Mouse (Mus musculus) midbrain, embryonic 11.5 days (tissue): ENCODE measurements around the gene Upf3a. TPM values are rescaled to one million over a fixed set of nuclear protein-coding genes. Genes with fewer than 3 reads are reported as not detected.
A peak's percentile ranks its signal among the peaks of the same experiment; 100 is the strongest.

Experiments used
- ATAC-seq: fragments of 200-750 bp; cut with Nextera tagmentation; 2 replicates; pipeline ENCODE4 v1.8.0; 2017; ENCODE audit warnings: moderate TSS enrichment, moderate library complexity; ENCODE audit not compliant: low FRiP score
- DNase-seq: peaks from one replicate; pipeline ENCODE4 v3.0.0; 2015; ENCODE audit warnings: low spot score; ENCODE audit errors: missing footprints
- H3K27ac ChIP-seq: fragments of 300-500 bp; sonication (generic); 2 replicates; pipeline ENCODE4 v1.5.1; 2014; ENCODE audit warnings: low read depth, low read length
- H3K27me3 ChIP-seq: fragments of 300-500 bp; sonication (generic); 2 replicates; pipeline ENCODE4 v1.6.1; 2014; ENCODE audit warnings: mild to moderate bottlenecking, low read length, moderate library complexity, mixed read lengths; ENCODE audit not compliant: control insufficient read depth, insufficient read depth
- H3K36me3 ChIP-seq: fragments of 300-500 bp; sonication (generic); 2 replicates; pipeline ENCODE4 v1.6.1; 2014; ENCODE audit warnings: mild to moderate bottlenecking, low read length, moderate library complexity, mixed read lengths; ENCODE audit not compliant: control insufficient read depth, insufficient read depth
- H3K4me1 ChIP-seq: fragments of 300-500 bp; sonication (generic); 2 replicates; pipeline ENCODE4 v1.6.1; 2014; ENCODE audit warnings: low read length; ENCODE audit not compliant: control insufficient read depth, insufficient read depth
- H3K4me2 ChIP-seq: fragments of 300-500 bp; sonication (generic); 2 replicates; pipeline ENCODE4 v1.6.1; 2014; ENCODE audit warnings: mild to moderate bottlenecking, moderate library complexity
- H3K4me3 ChIP-seq: fragments of 300-500 bp; sonication (generic); 2 replicates; pipeline ENCODE4 v1.5.1; 2014; ENCODE audit warnings: low read depth, low read length
- H3K9ac ChIP-seq: fragments of 300-500 bp; sonication (generic); 2 replicates; pipeline ENCODE4 v1.6.1; 2014; ENCODE audit warnings: low read length
- H3K9me3 ChIP-seq: fragments of 300-500 bp; sonication (generic); 2 replicates; pipeline ENCODE4 v1.6.1; 2016; ENCODE audit warnings: low read length; ENCODE audit not compliant: control insufficient read depth
- WGBS: fragments of 180-500 bp; shearing (Covaris S2); extraction: QIAGEN DNeasy Blood & Tissue Kit; methylation state at CpG from one replicate; pipeline ENCODE4 v1.1.7; 2014; 5-methylcytosine and 5-hydroxymethylcytosine counted together
- polyA plus RNA-seq: library from polyadenylated mRNA; unstranded; fragments of >200 nt; fragmentation: Nextera tagmentation; extraction: Ambion mirVana; gene quantifications from 2 replicates; pipeline ENCODE4 v1.2.1, GENCODE M21; 2014

The Upf3a gene
- polyA plus RNA-seq, 1 experiment from 2014 or later, result 39.2 TPM

DNA sequence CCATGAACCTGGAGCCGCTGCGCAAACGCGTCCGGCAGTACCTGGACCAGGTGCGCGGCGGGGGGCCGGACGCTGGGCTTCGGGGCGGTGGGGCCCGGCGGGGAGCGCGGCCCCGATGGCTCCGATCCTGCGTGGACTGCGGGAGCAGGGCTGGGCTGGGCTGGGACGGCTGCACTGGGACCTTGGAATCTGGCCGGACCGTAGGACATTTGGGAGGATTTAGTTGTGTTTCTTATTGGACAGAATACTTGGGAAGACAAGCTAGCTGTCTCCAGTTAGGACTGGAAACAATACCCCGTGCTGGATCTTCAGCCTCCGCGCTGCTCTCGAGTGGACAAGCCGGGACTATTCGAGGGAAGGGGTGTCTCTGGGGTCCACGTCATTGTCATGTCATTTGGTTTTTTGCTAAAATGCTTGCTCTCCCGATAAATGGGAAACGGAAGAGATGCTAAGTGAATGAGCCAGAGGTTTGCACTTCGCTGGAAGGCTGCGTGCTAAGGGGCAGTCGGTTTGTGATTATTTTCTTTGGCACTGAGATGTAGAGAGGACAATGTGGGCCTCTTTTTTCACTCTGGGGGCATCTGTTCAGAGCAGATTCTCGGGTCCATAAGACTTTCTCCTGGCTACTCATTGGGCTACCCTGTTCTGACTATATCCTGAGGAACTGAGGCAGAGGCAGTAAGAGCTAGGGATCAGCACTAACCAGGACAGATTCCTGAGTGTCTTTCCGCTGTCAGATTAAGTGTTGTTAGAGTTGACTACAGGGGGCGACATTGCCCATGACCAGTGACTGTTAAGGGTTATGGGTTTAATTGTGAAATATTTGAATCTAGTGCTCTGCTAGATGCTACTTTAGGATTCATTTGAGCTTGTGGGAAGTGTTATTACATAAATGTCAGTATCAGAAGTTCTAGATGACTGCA is 27.3 kb upstream of the Upf3a start:
- peaks cover 7% of the 10 kb centered on the region; the same call in 1 of the 2 replicates for H3K4me1 ChIP-seq
- DNase-seq, result peak; percentile 94
- peak overlapping the region; percentile 99 for H3K4me3 ChIP-seq
- no peaks in the 10 kb centered on the region for H3K9me3 ChIP-seq
- H3K9ac ChIP-seq, result peak overlapping the region; percentile 94
- H3K27ac ChIP-seq, result no peak overlapping the region; the same call in 1 of the 2 replicates
- peak; percentile 82 for ATAC-seq
- peaks cover 7% of the 10 kb centered on the region; the same call in 1 of the 2 replicates for H3K36me3 ChIP-seq
- peak overlapping the region; percentile 91 for H3K4me2 ChIP-seq
- H3K27me3 ChIP-seq, result no peaks in the 10 kb centered on the region
- WGBS, result under 1% methylated on average over 38 of the region's 38 CpGs

DNA sequence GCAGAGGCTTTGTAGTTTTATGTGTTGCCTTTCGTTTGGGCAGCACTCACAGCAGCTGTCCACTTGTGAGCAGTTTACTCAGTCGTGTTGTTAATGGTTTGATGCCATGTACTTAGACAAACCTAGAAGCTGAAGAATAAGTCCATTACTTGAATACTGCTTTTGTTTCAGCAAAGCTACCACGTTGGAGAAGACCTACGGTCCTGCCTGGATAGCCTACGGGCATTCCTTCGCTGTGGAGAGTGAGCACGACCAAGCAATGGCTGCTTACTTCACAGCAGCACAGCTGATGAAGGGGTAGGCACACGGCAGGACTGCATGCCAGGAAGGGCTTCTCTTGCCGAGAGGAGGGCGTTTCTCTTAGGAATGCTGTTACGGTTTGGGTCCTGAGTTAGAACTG is 16.2 kb upstream of the Upf3a start:
- Histone ChIP-seq H3K9ac (no peak overlapping the region), H3K9me3 (no peaks in the 10 kb centered on the region), H3K27me3 (no peaks in the 10 kb centered on the region), H3K4me2 (no peak overlapping the region), H3K4me3 (no peak overlapping the region), H3K4me1 (no peaks in the 10 kb centered on the region), H3K27ac (no peak overlapping the region), H3K36me3 (peaks cover 57% of the 10 kb centered on the region)
- no peak for ATAC-seq
- 85% methylated on average over 11 of the region's 11 CpGs for WGBS
- DNase-seq, result peak; percentile 77

DNA sequence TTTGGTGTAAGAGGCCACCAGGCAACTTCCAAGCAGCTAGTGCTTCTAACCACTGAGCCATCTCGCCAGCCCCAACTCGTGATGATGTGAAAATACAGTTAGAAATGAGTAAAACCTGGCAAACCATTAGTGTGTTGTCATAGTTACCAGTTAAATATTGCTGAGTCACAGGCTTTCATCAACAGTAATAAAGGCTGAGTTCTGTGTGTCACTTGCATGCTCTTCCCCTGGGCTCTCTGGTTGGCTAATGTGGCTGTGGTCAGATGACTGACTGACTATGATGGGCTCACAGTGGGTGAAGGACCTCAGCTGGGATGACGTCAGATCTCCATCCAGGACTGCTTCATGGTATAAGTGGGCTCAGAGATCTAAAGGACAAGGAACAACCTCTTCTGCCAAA is 4.9 kb upstream of the Upf3a start:
- Histone ChIP-seq H3K4me3 (no peak overlapping the region), H3K27me3 (no peaks in the 10 kb centered on the region), H3K4me1 (peaks cover 5% of the 10 kb centered on the region; the same call in 1 of the 2 replicates), H3K9ac (no peak overlapping the region), H3K36me3 (peaks cover 18% of the 10 kb centered on the region), H3K4me2 (no peak overlapping the region), H3K27ac (no peak overlapping the region), H3K9me3 (no peaks in the 10 kb centered on the region)
- no peak for ATAC-seq
- WGBS, result 93% methylated on average over 3 of the region's 3 CpGs
- DNase-seq, result no peak

DNA sequence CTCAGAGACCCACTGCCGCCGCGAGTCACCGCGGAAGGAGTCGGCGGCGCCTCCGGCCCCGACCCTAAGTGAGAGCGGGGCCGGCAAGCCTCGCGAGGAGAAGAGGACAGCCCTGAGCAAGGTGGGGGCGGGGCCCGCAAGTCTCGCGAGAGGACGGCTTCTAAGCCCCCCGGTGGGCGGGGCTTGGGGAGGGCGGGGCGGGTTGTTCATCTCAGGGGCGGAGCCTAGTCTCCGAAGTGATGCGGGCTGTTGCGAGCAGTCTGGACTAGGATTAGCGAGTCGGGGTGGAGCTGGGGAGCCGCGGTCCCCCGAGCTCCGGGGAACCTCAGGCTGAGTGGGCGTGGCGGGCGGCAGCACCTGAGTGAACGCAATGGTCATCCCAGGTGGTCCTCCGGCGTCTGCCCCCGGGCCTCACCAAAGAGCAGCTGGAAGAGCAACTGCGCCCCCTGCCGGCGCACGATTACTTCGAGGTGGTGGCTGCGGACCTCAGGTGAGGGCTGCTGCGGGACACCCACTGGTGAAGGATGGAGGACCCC is 417 bp downstream of the Upf3a start:
- peak overlapping the region; percentile 84 for H3K27ac ChIP-seq
- DNase-seq, result peak; percentile 100
- peak overlapping the region; percentile 64 for H3K4me3 ChIP-seq
- peaks cover 9% of the 10 kb centered on the region for H3K4me1 ChIP-seq
- no peaks in the 10 kb centered on the region for H3K9me3 ChIP-seq
- 0% methylated on average over 46 of the region's 47 CpGs for WGBS
- H3K4me2 ChIP-seq, result peak overlapping the region; percentile 68
- H3K36me3 ChIP-seq, result peaks cover 4% of the 10 kb centered on the region; the same call in 1 of the 2 replicates
- peak overlapping the region; percentile 76 for H3K9ac ChIP-seq
- no peaks in the 10 kb centered on the region for H3K27me3 ChIP-seq
- ATAC-seq, result peak; percentile 96

DNA sequence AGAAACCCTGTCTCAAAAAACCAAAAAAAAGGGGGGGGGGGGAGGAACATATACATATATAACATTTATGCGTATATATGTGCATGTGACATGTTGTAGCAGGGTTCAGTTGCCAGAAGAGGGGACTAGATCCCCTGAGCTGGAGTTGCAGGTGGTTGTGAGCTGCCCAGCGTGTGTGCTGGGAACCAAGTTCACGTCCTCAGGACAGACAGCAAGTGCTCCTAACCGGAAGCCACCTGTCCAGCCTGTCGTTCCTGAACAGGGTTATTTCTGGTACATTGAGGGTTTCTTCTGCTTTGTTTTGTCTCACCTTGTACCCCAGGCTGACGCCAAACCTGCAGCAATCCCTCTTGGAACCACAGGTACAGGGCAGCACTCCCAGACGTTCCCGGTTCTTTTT is 4.2 kb downstream of the Upf3a start:
- no peak overlapping the region for H3K4me2 ChIP-seq
- H3K36me3 ChIP-seq, result no peaks in the 10 kb centered on the region
- H3K27ac ChIP-seq, result no peak overlapping the region
- no peaks in the 10 kb centered on the region for H3K27me3 ChIP-seq
- DNase-seq, result peak; percentile 72
- peaks cover 7% of the 10 kb centered on the region for H3K4me1 ChIP-seq
- ATAC-seq, result no peak
- H3K4me3 ChIP-seq, result no peak overlapping the region
- WGBS, result 92% methylated on average over 8 of the region's 8 CpGs
- H3K9ac ChIP-seq, result no peak overlapping the region
- no peaks in the 10 kb centered on the region for H3K9me3 ChIP-seq

DNA sequence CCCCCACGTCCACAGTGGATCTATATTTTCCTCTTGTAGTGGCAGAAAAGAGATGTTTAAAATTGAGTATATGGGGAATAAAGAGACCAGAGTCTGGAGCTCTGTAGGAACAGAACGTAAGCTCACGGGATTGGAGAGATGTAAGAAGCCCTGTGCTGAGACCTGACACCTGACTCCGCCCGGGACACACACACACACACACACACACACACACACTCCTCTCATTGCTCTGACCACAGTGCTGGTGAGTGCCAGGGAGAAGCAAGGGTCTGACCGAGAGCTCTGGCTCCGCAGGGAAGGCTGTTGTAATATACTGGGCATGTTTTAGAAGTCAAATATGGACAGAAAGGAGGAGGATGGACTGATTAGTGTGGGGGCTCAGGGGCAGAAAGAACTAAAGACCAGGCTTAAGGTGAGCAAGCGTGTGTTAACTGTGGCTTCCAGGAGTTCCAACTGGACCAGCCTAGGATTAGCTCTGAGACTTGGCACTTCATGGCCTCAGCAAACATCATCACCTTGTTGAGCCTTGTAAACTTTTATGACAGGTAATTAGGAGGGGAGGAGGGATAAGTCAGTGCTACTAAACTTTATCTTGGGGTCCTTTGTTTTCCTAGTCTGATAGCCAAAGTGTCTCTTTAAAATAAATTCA is 7.8 kb downstream of the Upf3a start:
- H3K4me3 ChIP-seq, result no peak overlapping the region
- H3K27ac ChIP-seq, result no peak overlapping the region
- no peaks in the 10 kb centered on the region for H3K27me3 ChIP-seq
- H3K9me3 ChIP-seq, result no peaks in the 10 kb centered on the region
- H3K9ac ChIP-seq, result no peak overlapping the region
- no peaks in the 10 kb centered on the region for H3K4me1 ChIP-seq
- no peak overlapping the region for H3K4me2 ChIP-seq
- DNase-seq (no peak), ATAC-seq (no peak)
- 89% methylated on average over 8 of the region's 8 CpGs for WGBS
- H3K36me3 ChIP-seq, result peaks cover 11% of the 10 kb centered on the region; the same call in 1 of the 2 replicates

DNA sequence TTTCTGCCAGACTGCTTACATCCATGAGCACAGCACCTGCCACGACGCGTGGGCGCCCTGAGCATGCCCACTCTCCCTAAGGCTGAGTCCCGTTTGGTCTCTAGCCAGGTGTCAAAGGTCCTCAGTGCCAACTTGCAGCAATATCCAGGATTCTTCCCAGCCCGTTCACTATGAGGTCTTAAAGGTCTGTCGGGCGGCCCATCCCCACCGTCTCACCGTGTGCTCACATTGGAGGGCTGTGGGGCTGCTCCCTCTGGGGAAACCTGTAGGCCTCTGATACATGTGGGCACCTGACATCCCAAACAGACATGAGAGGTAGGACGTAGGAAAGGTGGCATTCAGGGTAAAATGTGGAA is 8.3 kb downstream of the Upf3a start:
- no peaks in the 10 kb centered on the region for H3K9me3 ChIP-seq
- peaks cover 13% of the 10 kb centered on the region; the same call in 1 of the 2 replicates for H3K36me3 ChIP-seq
- H3K4me1 ChIP-seq, result no peaks in the 10 kb centered on the region
- no peak overlapping the region for H3K4me2 ChIP-seq
- H3K27ac ChIP-seq, result no peak overlapping the region
- H3K4me3 ChIP-seq, result no peak overlapping the region
- WGBS, result 94% methylated on average over 11 of the region's 11 CpGs
- no peak overlapping the region for H3K9ac ChIP-seq
- ATAC-seq (no peak), DNase-seq (no peak)
- H3K27me3 ChIP-seq, result no peaks in the 10 kb centered on the region

DNA sequence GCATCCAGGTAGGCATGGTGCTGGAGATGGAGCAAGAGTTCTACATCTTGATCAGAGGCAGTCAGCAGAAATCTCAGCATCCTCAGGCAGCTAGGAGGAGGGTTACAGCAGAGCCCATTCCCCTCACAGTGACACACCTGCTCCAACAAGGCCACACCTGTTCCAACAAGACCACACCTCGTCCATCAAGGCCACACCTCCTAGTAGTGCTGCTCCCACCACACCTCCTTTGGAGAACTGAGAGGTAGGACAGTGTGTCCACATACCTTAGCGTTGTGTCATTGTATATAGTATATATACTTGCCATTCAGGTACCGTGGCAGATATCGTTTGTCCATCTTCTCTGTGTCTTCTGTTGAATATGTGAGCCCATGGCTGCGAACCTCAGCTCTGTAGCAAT is 12.3 kb downstream of the Upf3a start:
- DNase-seq (no peak), ATAC-seq (no peak)
- no peaks in the 10 kb centered on the region for H3K9me3 ChIP-seq
- H3K9ac ChIP-seq, result no peak overlapping the region
- H3K27me3 ChIP-seq, result no peaks in the 10 kb centered on the region
- H3K4me3 ChIP-seq, result no peak overlapping the region
- WGBS, result 97% methylated on average over 5 of the region's 5 CpGs
- H3K4me2 ChIP-seq, result no peak overlapping the region
- peaks cover 13% of the 10 kb centered on the region; the same call in 1 of the 2 replicates for H3K36me3 ChIP-seq
- no peaks in the 10 kb centered on the region; the same call in none of the 2 replicates for H3K4me1 ChIP-seq
- no peak overlapping the region for H3K27ac ChIP-seq

DNA sequence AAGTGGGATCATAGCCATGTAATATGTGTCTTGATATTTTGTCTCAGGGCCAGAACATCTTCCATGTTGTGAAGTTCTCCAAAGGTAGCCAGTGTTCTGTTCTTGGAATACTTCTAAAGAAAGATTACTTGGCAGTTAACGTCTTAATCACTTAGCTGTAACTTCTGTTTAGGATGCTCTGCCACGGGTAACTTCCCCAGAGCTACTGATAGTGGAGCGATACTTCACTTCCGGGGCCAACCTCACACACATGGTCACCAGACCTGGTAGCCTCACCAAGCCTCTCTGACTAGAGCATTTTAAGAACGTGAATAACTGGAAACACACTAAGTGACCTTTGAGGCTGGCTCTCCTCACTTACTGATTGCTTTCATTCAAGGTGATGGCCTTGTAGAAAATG is 14.2 kb downstream of the Upf3a start:
- no peaks in the 10 kb centered on the region; the same call in none of the 2 replicates for H3K4me1 ChIP-seq
- no peak for ATAC-seq
- no peaks in the 10 kb centered on the region for H3K27me3 ChIP-seq
- peaks cover 13% of the 10 kb centered on the region; the same call in 1 of the 2 replicates for H3K36me3 ChIP-seq
- 91% methylated on average over 5 of the region's 5 CpGs for whole genome bisulfite sequencing
- H3K9ac ChIP-seq, result no peak overlapping the region
- H3K9me3 ChIP-seq, result no peaks in the 10 kb centered on the region
- no peak overlapping the region for H3K4me2 ChIP-seq
- DNase-seq, result no peak
- H3K4me3 ChIP-seq, result no peak overlapping the region
- H3K27ac ChIP-seq, result no peak overlapping the region
